Mouse (Mus musculus) bone marrow, adult 2 months (tissue): Measurements from ENCODE around the gene Prpsap1. TPM values are rescaled to one million over a fixed set of nuclear protein-coding genes. Genes with fewer than 3 reads are reported as not detected.

ENCODE experiments used
- H3K27ac ChIP-seq: fragments of 200-500 bp; 2 replicates; pipeline ENCODE4 v1.5.1; 2012; ENCODE audit warnings: low read depth, mild to moderate bottlenecking, control low read depth, inconsistent platforms, low read length; ENCODE audit not compliant: control insufficient read depth, poor library complexity, insufficient read depth
- H3K4me1 ChIP-seq: fragments of 200-500 bp; 2 replicates; pipeline ENCODE4 v1.6.1; 2011; ENCODE audit warnings: low read length; ENCODE audit not compliant: control insufficient read depth, insufficient read depth
- H3K4me3 ChIP-seq: fragments of 200-500 bp; replicated peaks from 2 replicates; pipeline ENCODE3; 2011; ENCODE audit warnings: mild to moderate bottlenecking, low read depth, low read length, control low read depth; ENCODE audit not compliant: control insufficient read depth
- CTCF ChIP-seq: fragments of 200-500 bp; IDR thresholded peaks from 2 replicates; pipeline ENCODE4 v1.5.1; 2011; ENCODE audit warnings: low read length, control low read depth; ENCODE audit not compliant: control insufficient read depth, insufficient read depth
- POLR2A ChIP-seq: fragments of 200-500 bp; IDR thresholded peaks from 2 replicates; pipeline ENCODE4 v1.6.1; 2011; ENCODE audit warnings: low read depth, mild to moderate bottlenecking, control low read depth, low read length, borderline replicate concordance; ENCODE audit not compliant: control insufficient read depth
- WGBS: fragments of 180-500 bp; shearing (Covaris S2); methylation state at CpG from one replicate; pipeline ENCODE4 v1.1.7; 2018; 5-methylcytosine and 5-hydroxymethylcytosine counted together
- polyA plus RNA-seq: library from polyadenylated mRNA; stranded (reverse); fragments of >200 nt; gene quantifications from 2 replicates; pipeline ENCODE4 v1.2.4, GENCODE M21; 2011; ENCODE audit warnings: low replicate concordance; ENCODE audit not compliant: missing spikeins, insufficient read depth, insufficient read length

Gene Prpsap1
- polyA plus RNA-seq, 1 experiment: 41.9 TPM

GRCm38 (mm10) chr11:116522886-116523698, 29.1 kb upstream of the Prpsap1 start:
- Histone ChIP-seq H3K27ac (no peak overlapping the region), H3K4me1 (no peaks in the 10 kb centered on the region), H3K4me3 (no peak overlapping the region)
- TF ChIP-seq CTCF: no peak
- no peak for TF ChIP-seq POLR2A
- WGBS: 62% methylated on average over 16 of the region's 16 CpGs

- 94% methylated on average over 3 of the region's 3 CpGs for WGBS
- Histone ChIP-seq H3K4me3 (no peak overlapping the region), H3K4me1 (no peaks in the 10 kb centered on the region), H3K27ac (no peak overlapping the region)
- TF ChIP-seq CTCF: no peak
- TF ChIP-seq POLR2A: no peak
Measured at GRCm38 (mm10) chr11:116522046-116522445, 28.0 kb upstream of the Prpsap1 start.

GRCm38 (mm10) chr11:116521143-116521542, 27.1 kb upstream of the Prpsap1 start:
- Histone ChIP-seq H3K4me3 (no peak overlapping the region), H3K27ac (no peak overlapping the region), H3K4me1 (no peaks in the 10 kb centered on the region)
- WGBS: 42% methylated on average over 3 of the region's 3 CpGs
- no peak for TF ChIP-seq POLR2A
- TF ChIP-seq CTCF: no peak

DNA sequence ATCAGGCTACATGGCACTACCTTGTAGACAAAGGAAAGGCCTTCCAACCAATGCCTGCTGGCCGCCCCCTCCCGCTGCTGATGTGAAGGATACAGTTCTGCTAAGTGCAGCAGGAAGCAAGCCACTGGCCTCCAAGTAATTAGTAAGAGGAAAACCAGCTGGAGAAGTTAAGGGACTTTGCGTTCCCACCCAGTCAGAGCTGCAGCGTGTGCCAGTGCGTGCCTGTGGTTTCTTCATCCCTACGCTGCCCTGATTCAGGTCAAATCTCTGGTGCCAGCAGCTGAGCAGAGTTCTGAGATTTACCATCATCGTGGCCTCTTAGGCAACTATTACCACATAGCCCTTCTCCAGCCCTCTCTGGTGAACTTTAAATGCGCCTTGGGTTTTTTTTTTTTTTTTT, 24.5 kb upstream of the Prpsap1 start:
- no peaks in the 10 kb centered on the region for H3K4me1 ChIP-seq
- no peak overlapping the region for H3K4me3 ChIP-seq
- no peak for TF ChIP-seq POLR2A
- no peak for TF ChIP-seq CTCF
- no peak overlapping the region for H3K27ac ChIP-seq
- WGBS: 39% methylated on average over 8 of the region's 8 CpGs

GRCm38 (mm10) chr11:116515330-116516020, 21.5 kb upstream of the Prpsap1 start:
- Histone ChIP-seq H3K4me3 (no peak overlapping the region), H3K27ac (no peak overlapping the region), H3K4me1 (no peaks in the 10 kb centered on the region)
- WGBS: 44% methylated on average over 24 of the region's 24 CpGs
- TF ChIP-seq CTCF: no peak
- TF ChIP-seq POLR2A: no peak

DNA sequence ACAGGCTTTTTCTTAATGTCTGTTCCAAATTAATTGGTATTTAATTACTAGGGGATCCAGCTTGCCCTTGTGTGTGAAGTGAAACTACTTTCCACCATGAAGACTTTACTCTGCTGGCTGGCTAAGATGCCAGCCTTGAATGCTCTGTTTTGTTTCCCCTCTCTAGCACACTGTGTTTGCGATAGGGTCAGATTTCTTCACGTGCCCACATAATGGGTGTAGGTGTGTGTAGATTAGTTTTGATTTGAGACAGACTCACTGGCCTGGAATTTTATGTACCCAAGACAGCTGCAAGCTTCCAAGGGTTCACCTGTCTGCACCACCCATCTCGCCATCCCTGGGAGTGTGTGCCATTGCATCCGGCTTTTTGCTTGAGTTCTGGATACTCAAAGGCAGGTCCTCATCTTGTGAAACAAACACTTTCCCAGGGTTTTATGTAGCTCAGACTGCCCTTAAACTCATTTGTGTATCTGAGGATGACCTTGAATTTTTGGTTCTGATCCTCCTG, 19.6 kb upstream of the Prpsap1 start:
- Histone ChIP-seq H3K27ac (no peak overlapping the region), H3K4me1 (no peaks in the 10 kb centered on the region), H3K4me3 (no peak overlapping the region)
- TF ChIP-seq POLR2A (no peak), CTCF (no peak)
- 81% methylated on average over 4 of the region's 4 CpGs for WGBS

GRCm38 (mm10) chr11:116512987-116513386, 19.0 kb upstream of the Prpsap1 start:
- Histone ChIP-seq H3K4me1 (no peaks in the 10 kb centered on the region), H3K27ac (no peak overlapping the region), H3K4me3 (no peak overlapping the region)
- 83% methylated on average over 6 of the region's 6 CpGs for WGBS
- TF ChIP-seq CTCF (no peak), POLR2A (no peak)

GRCm38 (mm10) chr11:116512154-116512553, 18.2 kb upstream of the Prpsap1 start:
- Histone ChIP-seq H3K27ac (no peak overlapping the region), H3K4me1 (no peaks in the 10 kb centered on the region), H3K4me3 (no peak overlapping the region)
- TF ChIP-seq POLR2A: no peak
- no peak for TF ChIP-seq CTCF
- WGBS: 91% methylated on average over 7 of the region's 7 CpGs
